Mouse (Mus musculus) G1E (cell line): ENCODE results near the gene Gzma.

ENCODE experiments used
- CTCF ChIP-seq: IDR thresholded peaks from 2 replicates; pipeline ENCODE4 v1.5.1; 2012; ENCODE audit warnings: low read depth, low read length, inconsistent platforms, mixed read lengths
- POLR2AphosphoS5 ChIP-seq: IDR thresholded peaks from 2 replicates; pipeline ENCODE4 v1.6.1; 2012; ENCODE audit warnings: low read depth, low read length, inconsistent platforms; ENCODE audit not compliant: insufficient replicate concordance

- TF ChIP-seq CTCF (no peak), POLR2AphosphoS5 (no peak)
These were observed 18.7 kb downstream of the Gzma start for GRCm38 (mm10) chr13:113082101-113082500.
